Mouse (Mus musculus) activated CD4-positive, CD25-positive, alpha-beta regulatory T cell, adult 4 months (primary cell): ENCODE data around the gene Olfr1328. TPM values are rescaled to one million over a fixed set of nuclear protein-coding genes. Genes with fewer than 3 reads are reported as not detected.
"Not testable (repeated sequence)": the region's sequence is repeated elsewhere in the genome, so short reads cannot be mapped to it uniquely, and the experiment has no call there.

Experiments used
- ATAC-seq: one replicate; pipeline ENCODE4 v1.8.0; 2017
- polyA plus RNA-seq, 2 experiments: library from polyadenylated mRNA; unstranded; fragments of 100-300 nt; shearing (Covaris generic); gene quantifications; one replicate each; pipeline ENCODE4 v1.2.1; 2017

The Olfr1328 gene
- not detected for polyA plus RNA-seq

- ATAC-seq = no peak
Observed at GRCm38 (mm10) chr4:118938512-118938911, at the start of gene Olfr1328. Olfr1328 (minus strand) TSS chr4:118938612.

- no peak for ATAC-seq
Observed at GRCm38 (mm10) chr4:118985291-118985690, 46.9 kb upstream of the Olfr1328 start.

- no peak for ATAC-seq
Observed at GRCm38 (mm10) chr4:118973281-118973680, 34.9 kb upstream of the Olfr1328 start.

- ATAC-seq = no peak
Observed at GRCm38 (mm10) chr4:118967711-118968110, 29.3 kb upstream of the Olfr1328 start.

GRCm38 (mm10) chr4:118961141-118961628 is 22.8 kb upstream of the Olfr1328 start, which contains the start of gene Lao1:
Lao1 (plus strand) TSS chr4:118961578.
- no peak for ATAC-seq

- ATAC-seq = no peak
Observed at GRCm38 (mm10) chr4:118958812-118959211, 20.4 kb upstream of the Olfr1328 start.

- ATAC-seq = not testable (repeated sequence)
Observed at GRCm38 (mm10) chr4:118931326-118931725, 7.1 kb downstream of the Olfr1328 start.

- ATAC-seq = not testable (repeated sequence)
Observed at GRCm38 (mm10) chr4:118917365-118917764, 21.0 kb downstream of the Olfr1328 start, which contains the start of gene Olfr1329. Olfr1329 (minus strand) TSS chr4:118917465.

GRCm38 (mm10) chr4:118901981-118902380 is 36.4 kb downstream of the Olfr1328 start:
- no peak for ATAC-seq

GRCm38 (mm10) chr4:118888297-118888696 is 50.1 kb downstream of the Olfr1328 start, which contains the start of gene Olfr1330:
Olfr1330 (plus strand) TSS chr4:118888597.
- ATAC-seq = no peak

Other genes starting within 250 kb of the Olfr1328 start
- not detected for gene Olfr1342, start 245.9 kb downstream of the Olfr1328 start, polyA plus RNA-seq
- gene Olfr1341, start 235.1 kb downstream of the Olfr1328 start, polyA plus RNA-seq = not detected
- not detected for gene Olfr1340, start 218.5 kb downstream of the Olfr1328 start, polyA plus RNA-seq
- not detected for gene Olfr1339, start 206.4 kb downstream of the Olfr1328 start, polyA plus RNA-seq
- gene Olfr1338, start 179.9 kb downstream of the Olfr1328 start, polyA plus RNA-seq = under 1 TPM in 1 of 2 experiments, not detected in 1; 0.20 TPM
- gene Olfr1337, start 156.0 kb downstream of the Olfr1328 start, polyA plus RNA-seq = not detected
- not detected for gene Olfr1335, start 128.7 kb downstream of the Olfr1328 start, polyA plus RNA-seq
- not detected for gene Olfr1333, start 102.3 kb downstream of the Olfr1328 start, polyA plus RNA-seq
- under 1 TPM in 1 of 2 experiments, not detected in 1; 0.17 TPM for gene Olfr1331, start 74.0 kb downstream of the Olfr1328 start, polyA plus RNA-seq
- under 1 TPM in 1 of 2 experiments, not detected in 1; 0.21 TPM for gene Olfr1330, start 50.0 kb downstream of the Olfr1328 start, polyA plus RNA-seq
- not detected for gene Olfr1329, start 21.1 kb downstream of the Olfr1328 start, polyA plus RNA-seq
- not detected for gene Lao1, start 23.0 kb upstream of the Olfr1328 start, polyA plus RNA-seq
- 10 to 100 TPM; 27.6 to 29.1 TPM for gene Slc2a1, start 170.1 kb upstream of the Olfr1328 start, polyA plus RNA-seq
- 1 to 10 TPM; 4.6 to 5.9 TPM for gene Zfp691, start 235.6 kb upstream of the Olfr1328 start, polyA plus RNA-seq